Mouse (Mus musculus) olfactory bulb, adult 2 months (tissue): ENCODE measurements around the gene Top2a.

ENCODE experiments used
- CTCF ChIP-seq: fragments of 200-500 bp; IDR thresholded peaks from 2 replicates; pipeline ENCODE4 v1.5.1; 2012; ENCODE audit warnings: low read depth, mild to moderate bottlenecking, low read length, moderate library complexity; ENCODE audit not compliant: insufficient read depth
- POLR2A ChIP-seq: fragments of 200-500 bp; IDR thresholded peaks from 2 replicates; pipeline ENCODE4 v1.6.1; 2012; ENCODE audit warnings: mild to moderate bottlenecking, low read depth, low read length, moderate library complexity; ENCODE audit not compliant: insufficient read depth

DNA sequence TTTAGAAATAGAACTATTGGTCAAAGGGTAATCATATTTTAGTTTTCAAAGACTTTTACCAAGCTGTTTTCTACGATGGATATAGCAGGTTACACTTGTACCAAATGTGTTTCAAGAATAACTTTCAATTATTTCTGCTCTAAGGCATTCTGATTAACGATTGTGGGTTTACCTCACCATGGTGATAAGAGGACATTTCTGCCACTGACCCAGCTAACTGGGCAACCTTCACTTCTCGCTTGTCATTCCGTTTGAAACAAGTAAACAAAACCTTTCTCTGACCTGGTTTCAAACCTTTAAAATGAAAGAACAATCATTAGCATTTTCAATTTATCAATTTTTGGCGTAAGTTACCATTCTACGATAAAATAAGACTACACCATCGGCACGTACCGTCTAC, 17.2 kb downstream of the Top2a start:
- TF ChIP-seq CTCF, result no peak
- TF ChIP-seq POLR2A, result no peak
